Mouse (Mus musculus): Measurements from ENCODE around the gene Tmem41b. TPM values are rescaled to one million over a fixed set of nuclear protein-coding genes. Genes with fewer than 3 reads are reported as not detected.
"Not testable (repeated sequence)": the region's sequence is repeated elsewhere in the genome, so short reads cannot be mapped to it uniquely, and the experiment has no call there.

The Tmem41b gene
- total RNA-seq (2014; rRNA removed; ENCODE audit: low replicate concordance) (66.4 and 93.7 TPM in 2 replicates), polyA plus RNA-seq (2015; fragmentation: Nextera tagmentation; extraction: Ambion mirVana) (63.7 and 64.8 TPM in 2 replicates)

DNA sequence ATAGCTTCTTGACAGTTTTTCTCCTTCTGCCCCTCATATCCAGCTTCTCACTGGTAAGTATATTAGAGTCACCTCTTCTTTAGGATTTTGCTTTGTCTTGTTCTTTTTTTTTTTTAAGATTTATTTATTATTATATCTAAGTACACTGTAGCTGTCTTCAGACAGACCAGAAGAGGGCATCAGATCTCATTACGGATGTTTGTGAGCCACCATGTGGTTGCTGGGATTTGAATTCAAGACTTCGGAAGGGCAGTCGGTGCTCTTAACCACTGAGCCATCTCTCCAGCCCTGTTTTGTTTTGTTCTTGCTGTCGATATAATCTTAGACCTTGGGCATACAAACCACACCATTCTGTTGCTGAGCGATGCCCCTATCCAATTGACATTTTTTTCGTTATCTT is at the start of gene Tmem41b:
TSS of gene Tmem41b (minus strand) at position 155 of the 400 bp plus-strand sequence.
- not testable (repeated sequence) for H3K4me1 ChIP-seq (ENCODE audit: control insufficient read depth, insufficient read depth); ATAC-seq (ENCODE audit: insufficient read depth, low read depth); H3K27me3 ChIP-seq (ENCODE audit: control insufficient read depth, insufficient read depth, low read length); H3K9me3 ChIP-seq (replicated peaks; ENCODE audit: control insufficient read depth, low read length)
- peak; percentile 40 for TF ChIP-seq CTCF (IDR thresholded peaks at IDR 0.05; ENCODE audit: low read depth)
- 32% methylated on average over 6 of the region's 6 CpGs for WGBS
- peak within 1 kb of the TSS; percentile 76 for H3K4me2 ChIP-seq (ENCODE audit: low read depth, low read length)
- peak within 1 kb of the TSS; percentile 67 for H3K4me3 ChIP-seq (ENCODE audit: low read depth, low read length)
- peaks cover 15% of the 10 kb centered on the region for H3K36me3 ChIP-seq (replicated peaks; ENCODE audit: control insufficient read depth, insufficient read depth, low read length)
- peak within 1 kb of the TSS; percentile 88 for H3K27ac ChIP-seq (ENCODE audit: low read depth)
- H3K9ac ChIP-seq (replicated peaks; ENCODE audit: low read depth, low read length) = peak within 1 kb of the TSS; percentile 81
- DNase-seq (ENCODE audit: low spot score) = peak; percentile 13

DNA sequence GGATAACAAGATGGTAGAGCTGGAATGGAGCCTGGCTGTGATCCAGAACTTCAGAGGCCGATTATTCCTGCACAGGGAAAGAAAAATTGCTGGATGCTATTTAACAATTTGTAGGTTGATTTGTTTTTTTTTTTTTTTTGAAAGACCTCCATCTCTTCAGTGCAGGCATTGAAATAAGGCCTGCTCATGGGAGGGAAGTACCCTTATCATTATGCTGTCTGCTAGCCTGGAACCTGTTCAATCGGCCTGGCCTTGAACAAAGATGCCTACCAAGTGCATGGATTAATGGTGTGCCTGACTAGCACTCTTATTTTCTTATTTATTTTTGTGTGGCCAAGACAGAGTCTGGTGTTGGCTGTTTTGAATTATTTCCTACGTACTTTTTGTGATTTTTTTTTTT is 43.6 kb upstream of the Tmem41b start:
- no peak overlapping the region for H3K4me2 ChIP-seq (ENCODE audit: low read depth, low read length)
- no peak overlapping the region for H3K27ac ChIP-seq (ENCODE audit: low read depth)
- H3K36me3 ChIP-seq (replicated peaks; ENCODE audit: control insufficient read depth, insufficient read depth, low read length) = peaks cover 53% of the 10 kb centered on the region
- no peak overlapping the region for H3K9ac ChIP-seq (replicated peaks; ENCODE audit: low read depth, low read length)
- WGBS = 56% methylated on average over 3 of the region's 3 CpGs
- no peaks in the 10 kb centered on the region for H3K9me3 ChIP-seq (replicated peaks; ENCODE audit: control insufficient read depth, low read length)
- H3K4me3 ChIP-seq (ENCODE audit: low read depth, low read length) = no peak overlapping the region
- DNase-seq (ENCODE audit: low spot score) (no peak), ATAC-seq (ENCODE audit: insufficient read depth, low read depth) (no peak)
- H3K4me1 ChIP-seq (ENCODE audit: control insufficient read depth, insufficient read depth) = peaks cover 5% of the 10 kb centered on the region; the same call in 1 of the 2 replicates
- no peaks in the 10 kb centered on the region for H3K27me3 ChIP-seq (ENCODE audit: control insufficient read depth, insufficient read depth, low read length)
- TF ChIP-seq EP300 (IDR thresholded peaks at IDR 0.05; ENCODE audit: low read depth) (no peak), CTCF (IDR thresholded peaks at IDR 0.05; ENCODE audit: low read depth) (no peak)

DNA sequence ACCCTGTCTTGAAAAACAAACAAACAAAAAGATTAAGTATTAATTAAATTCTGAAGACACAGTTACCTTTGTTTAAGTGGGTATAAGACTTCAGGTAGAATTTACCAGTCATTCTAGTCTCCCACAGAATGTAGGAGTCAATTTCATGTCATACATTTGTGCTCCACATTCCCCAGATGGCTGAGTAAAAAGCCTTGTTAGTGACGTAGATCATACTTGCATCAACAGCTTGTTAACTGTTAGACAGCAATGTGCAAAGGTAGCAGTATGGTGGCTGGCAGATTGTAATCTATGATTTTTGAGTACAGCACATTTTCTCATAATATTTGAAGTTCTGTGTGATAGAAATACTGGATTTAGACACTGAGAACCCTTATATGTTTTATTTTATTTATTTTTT is 42.1 kb upstream of the Tmem41b start:
- WGBS = 68% methylated on average over 1 of the region's 1 CpGs
- no peaks in the 10 kb centered on the region for H3K9me3 ChIP-seq (replicated peaks; ENCODE audit: control insufficient read depth, low read length)
- TF ChIP-seq EP300 (IDR thresholded peaks at IDR 0.05; ENCODE audit: low read depth) (no peak), CTCF (IDR thresholded peaks at IDR 0.05; ENCODE audit: low read depth) (no peak)
- no peak overlapping the region for H3K9ac ChIP-seq (replicated peaks; ENCODE audit: low read depth, low read length)
- H3K36me3 ChIP-seq (replicated peaks; ENCODE audit: control insufficient read depth, insufficient read depth, low read length) = peaks cover 45% of the 10 kb centered on the region
- DNase-seq (ENCODE audit: low spot score) (no peak), ATAC-seq (ENCODE audit: insufficient read depth, low read depth) (no peak)
- H3K27me3 ChIP-seq (ENCODE audit: control insufficient read depth, insufficient read depth, low read length) = no peaks in the 10 kb centered on the region
- no peaks in the 10 kb centered on the region for H3K4me1 ChIP-seq (ENCODE audit: control insufficient read depth, insufficient read depth)
- no peak overlapping the region for H3K4me3 ChIP-seq (ENCODE audit: low read depth, low read length)
- no peak overlapping the region for H3K27ac ChIP-seq (ENCODE audit: low read depth)
- H3K4me2 ChIP-seq (ENCODE audit: low read depth, low read length) = no peak overlapping the region

DNA sequence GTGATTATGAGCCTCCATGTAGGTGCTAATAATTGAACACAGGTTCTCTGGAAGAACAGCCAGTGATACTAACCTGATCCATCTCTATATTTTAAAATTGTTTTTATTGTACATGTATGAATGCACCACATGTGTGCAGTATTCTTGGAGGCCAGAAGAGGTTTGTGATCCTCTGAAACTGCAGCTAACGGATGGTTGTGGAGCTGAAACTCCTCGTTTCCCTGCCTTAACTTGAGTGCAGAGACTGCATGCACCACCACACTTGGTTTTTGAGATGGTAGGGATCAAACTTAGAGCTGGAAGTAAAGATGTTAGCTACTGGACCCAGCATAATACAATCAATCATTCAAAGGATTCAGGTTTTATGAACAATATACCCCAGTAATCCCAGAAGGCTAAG is 39.9 kb upstream of the Tmem41b start:
- Histone ChIP-seq H3K27me3 (ENCODE audit: control insufficient read depth, insufficient read depth, low read length) (no peaks in the 10 kb centered on the region), H3K4me2 (ENCODE audit: low read depth, low read length) (no peak overlapping the region), H3K4me1 (ENCODE audit: control insufficient read depth, insufficient read depth) (no peaks in the 10 kb centered on the region), H3K9ac (replicated peaks; ENCODE audit: low read depth, low read length) (no peak overlapping the region), H3K36me3 (replicated peaks; ENCODE audit: control insufficient read depth, insufficient read depth, low read length) (peaks cover 28% of the 10 kb centered on the region), H3K27ac (ENCODE audit: low read depth) (no peak overlapping the region), H3K9me3 (replicated peaks; ENCODE audit: control insufficient read depth, low read length) (no peaks in the 10 kb centered on the region), H3K4me3 (ENCODE audit: low read depth, low read length) (no peak overlapping the region)
- 70% methylated on average over 2 of the region's 2 CpGs for WGBS
- DNase-seq (ENCODE audit: low spot score) (no peak), ATAC-seq (ENCODE audit: insufficient read depth, low read depth) (no peak)
- TF ChIP-seq CTCF (IDR thresholded peaks at IDR 0.05; ENCODE audit: low read depth) (no peak), EP300 (IDR thresholded peaks at IDR 0.05; ENCODE audit: low read depth) (no peak)

DNA sequence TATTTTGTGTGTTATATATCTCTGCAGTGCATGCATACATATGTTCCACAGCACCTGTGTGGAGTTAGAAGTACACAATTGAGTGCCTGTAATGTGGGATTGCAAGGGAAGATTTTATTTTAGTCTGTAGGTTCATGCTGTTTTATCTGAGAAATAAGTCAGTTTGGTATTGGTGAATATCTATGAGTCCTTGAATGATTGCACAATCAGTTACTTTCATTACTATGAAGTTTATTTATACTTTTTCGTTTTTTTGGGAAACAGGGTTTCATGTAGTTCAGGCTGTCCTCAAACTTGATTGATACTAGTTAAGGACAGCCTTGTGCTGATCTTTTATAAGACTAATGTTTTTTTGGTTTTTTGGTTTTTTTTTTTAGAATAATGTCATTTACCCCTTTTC is 36.8 kb upstream of the Tmem41b start:
- peaks cover 10% of the 10 kb centered on the region; the same call in 1 of the 2 replicates for H3K36me3 ChIP-seq (replicated peaks; ENCODE audit: control insufficient read depth, insufficient read depth, low read length)

More for the DNA sequence above, 36.8 kb upstream of the Tmem41b start:
- 93% methylated on average over 1 of the region's 1 CpGs for WGBS
- Histone ChIP-seq H3K9me3 (replicated peaks; ENCODE audit: control insufficient read depth, low read length) (no peaks in the 10 kb centered on the region), H3K4me2 (ENCODE audit: low read depth, low read length) (no peak overlapping the region), H3K27ac (ENCODE audit: low read depth) (no peak overlapping the region), H3K27me3 (ENCODE audit: control insufficient read depth, insufficient read depth, low read length) (no peaks in the 10 kb centered on the region), H3K9ac (replicated peaks; ENCODE audit: low read depth, low read length) (no peak overlapping the region), H3K4me1 (ENCODE audit: control insufficient read depth, insufficient read depth) (peaks cover 9% of the 10 kb centered on the region), H3K4me3 (ENCODE audit: low read depth, low read length) (no peak overlapping the region)
- DNase-seq (ENCODE audit: low spot score) (no peak), ATAC-seq (ENCODE audit: insufficient read depth, low read depth) (no peak)
- TF ChIP-seq EP300 (IDR thresholded peaks at IDR 0.05; ENCODE audit: low read depth) (no peak), CTCF (IDR thresholded peaks at IDR 0.05; ENCODE audit: low read depth) (no peak)
